Mouse (Mus musculus) MEL (cell line): ENCODE results near the gene Gas7.

ENCODE experiments used
- BHLHE40 ChIP-seq: IDR thresholded peaks from 2 replicates; pipeline ENCODE4 v1.6.1; 2012; ENCODE audit warnings: low read depth, mild to moderate bottlenecking, inconsistent platforms, low read length, improper control_type of control experiment, borderline replicate concordance
- CTCF ChIP-seq, 3 experiments: IDR thresholded peaks in 2 of 3; conservative IDR thresholded peaks in 1 of 3; 2 replicates each; pipeline ENCODE4 v1.5.1; 2011 to 2012; ENCODE audit warnings: low read length in 3 of 3, low read depth in 2 of 3, mild to moderate bottlenecking in 2 of 3, improper control_type of control experiment in 1 of 3, inconsistent platforms in 1 of 3, mixed read lengths in 1 of 3, moderate library complexity in 1 of 3; ENCODE audit not compliant: control insufficient read depth in 1 of 3, insufficient read depth in 1 of 3, poor library complexity in 1 of 3, severe bottlenecking in 1 of 3
- EP300 ChIP-seq, 2 experiments: IDR thresholded peaks; 2 replicates each; pipeline ENCODE4 v1.6.1; 2011; ENCODE audit warnings: improper control_type of control experiment in 2 of 2, low read length in 2 of 2, low read depth in 1 of 2, mild to moderate bottlenecking in 1 of 2
- POLR2A ChIP-seq, 2 experiments: IDR thresholded peaks; 2 replicates each; pipeline ENCODE4 v1.6.1; 2011 to 2012; ENCODE audit warnings: low read length in 2 of 2, mild to moderate bottlenecking in 2 of 2, control low read depth in 1 of 2, improper control_type of control experiment in 1 of 2, low read depth in 1 of 2, moderate library complexity in 1 of 2; ENCODE audit not compliant: control insufficient read depth in 1 of 2, insufficient read depth in 1 of 2, poor library complexity in 1 of 2
- TCF12 ChIP-seq: IDR thresholded peaks from 2 replicates; pipeline ENCODE4 v1.6.1; 2014; ENCODE audit warnings: low read depth, mild to moderate bottlenecking, inconsistent platforms, low read length, improper control_type of control experiment, moderate library complexity
- ZC3H11A ChIP-seq: IDR thresholded peaks from 2 replicates; pipeline ENCODE4 v1.6.1; 2012; ENCODE audit warnings: low read depth, mild to moderate bottlenecking, inconsistent platforms, low read length, improper control_type of control experiment
- ZNF384 ChIP-seq: IDR thresholded peaks from 2 replicates; pipeline ENCODE4 v1.6.1; 2012; ENCODE audit warnings: low read depth, mild to moderate bottlenecking, inconsistent platforms, low read length, improper control_type of control experiment

DNA sequence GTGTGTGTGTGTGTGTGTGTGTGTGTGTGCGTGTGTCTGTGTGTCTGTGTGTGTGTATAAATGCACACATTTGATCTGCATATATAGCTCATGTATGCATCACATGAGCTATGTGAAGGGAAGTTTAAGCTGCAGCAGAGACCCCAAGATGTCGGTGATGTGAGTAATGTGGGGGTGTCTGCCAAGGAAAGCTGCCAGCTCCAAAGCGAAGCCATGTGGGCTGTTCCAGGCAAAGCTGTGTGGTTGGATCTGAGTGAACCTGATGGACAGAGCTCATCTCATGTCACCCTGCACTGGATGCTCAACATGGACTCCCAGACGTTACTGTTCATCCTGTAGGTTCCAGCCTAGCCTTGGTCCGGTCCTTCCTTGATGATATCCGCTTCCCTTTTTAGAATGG, 99.0 kb downstream of the Gas7 start:
- TF ChIP-seq EP300 (IDR thresholded peaks at IDR 0.05; ENCODE audit: low read depth in 1 of 2, low read length in 2 of 2): no peak
- no peak for TF ChIP-seq CTCF (IDR thresholded peaks at IDR 0.05 in 2 of 3, conservative IDR thresholded peaks at IDR 0.05 in 1 of 3; ENCODE audit: control insufficient read depth in 1 of 3, insufficient read depth in 1 of 3, low read depth in 2 of 3, low read length in 3 of 3, poor library complexity in 1 of 3, severe bottlenecking in 1 of 3)
- TF ChIP-seq ZNF384: no peak
- TF ChIP-seq TCF12: no peak
- no peak for TF ChIP-seq POLR2A (IDR thresholded peaks at IDR 0.05; ENCODE audit: control insufficient read depth in 1 of 2, insufficient read depth in 1 of 2, low read depth in 1 of 2, low read length in 2 of 2, poor library complexity in 1 of 2)
- no peak for TF ChIP-seq ZC3H11A
- TF ChIP-seq BHLHE40: no peak
